Mouse (Mus musculus): ENCODE results near the gene Ccl19.
"Not testable (repeated sequence)": the region's sequence is repeated elsewhere in the genome, so short reads cannot be mapped to it uniquely, and the experiment has no call there.

DNA sequence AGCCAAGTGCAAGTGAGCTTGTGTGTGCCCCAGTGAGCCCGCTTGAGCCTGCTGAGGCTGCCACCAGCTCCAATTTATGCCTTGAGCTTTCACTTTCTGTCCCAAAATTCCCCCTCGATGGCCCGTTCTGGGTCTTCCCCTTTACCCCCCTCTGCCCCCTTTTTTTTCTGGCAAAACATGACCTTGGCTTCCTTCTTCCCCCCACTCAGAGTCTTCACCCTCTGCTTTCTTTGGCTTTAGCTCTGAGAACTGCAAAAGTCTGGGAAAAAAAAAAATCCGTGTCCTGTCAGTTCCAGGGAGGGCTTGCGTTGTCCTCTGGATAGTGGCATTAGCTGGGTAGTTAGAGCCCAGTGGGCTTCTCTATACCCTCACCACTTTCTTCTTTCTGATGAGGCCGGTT is at the start of gene Ccl19:
- TF ChIP-seq CTCF (conservative IDR thresholded peaks at IDR 0.05 in 1 of 2, IDR thresholded peaks at IDR 0.05 in 1 of 2; ENCODE audit: low read depth in 2 of 2, low read length in 2 of 2); TBP (conservative IDR thresholded peaks at IDR 0.05; ENCODE audit: low read depth, low read length); POLR2A (IDR thresholded peaks at IDR 0.05; ENCODE audit: low read depth, low read length); POLR2AphosphoS2 (IDR thresholded peaks at IDR 0.05; ENCODE audit: low read depth, low read length); JUND (conservative IDR thresholded peaks at IDR 0.05; ENCODE audit: low read depth, low read length); EP300 (IDR thresholded peaks at IDR 0.05; ENCODE audit: low read length); MEF2A (IDR thresholded peaks at IDR 0.05; ENCODE audit: borderline replicate concordance, low read depth, low read length); ELF1 (IDR thresholded peaks at IDR 0.05; ENCODE audit: low read depth, low read length); CHD1 (IDR thresholded peaks at IDR 0.05; ENCODE audit: low read depth, low read length); MAFK (IDR thresholded peaks at IDR 0.05; ENCODE audit: insufficient replicate concordance, low read length); SMC3 (IDR thresholded peaks at IDR 0.05; ENCODE audit: low read depth, low read length); RAD21 (IDR thresholded peaks at IDR 0.05; ENCODE audit: low read depth, low read length); JUN (IDR thresholded peaks at IDR 0.05; ENCODE audit: insufficient read depth, low read depth, low read length): not testable (repeated sequence)

All from CH12.LX (cell line).